Mouse (Mus musculus): ENCODE measurements around the gene Ptpn22. TPM values are rescaled to one million over a fixed set of nuclear protein-coding genes. Genes with fewer than 3 reads are reported as not detected.
A peak's percentile ranks its signal among the peaks of the same experiment; 100 is the strongest.

Gene Ptpn22
- polyA plus RNA-seq, 1 experiment, result 68.3 TPM

DNA sequence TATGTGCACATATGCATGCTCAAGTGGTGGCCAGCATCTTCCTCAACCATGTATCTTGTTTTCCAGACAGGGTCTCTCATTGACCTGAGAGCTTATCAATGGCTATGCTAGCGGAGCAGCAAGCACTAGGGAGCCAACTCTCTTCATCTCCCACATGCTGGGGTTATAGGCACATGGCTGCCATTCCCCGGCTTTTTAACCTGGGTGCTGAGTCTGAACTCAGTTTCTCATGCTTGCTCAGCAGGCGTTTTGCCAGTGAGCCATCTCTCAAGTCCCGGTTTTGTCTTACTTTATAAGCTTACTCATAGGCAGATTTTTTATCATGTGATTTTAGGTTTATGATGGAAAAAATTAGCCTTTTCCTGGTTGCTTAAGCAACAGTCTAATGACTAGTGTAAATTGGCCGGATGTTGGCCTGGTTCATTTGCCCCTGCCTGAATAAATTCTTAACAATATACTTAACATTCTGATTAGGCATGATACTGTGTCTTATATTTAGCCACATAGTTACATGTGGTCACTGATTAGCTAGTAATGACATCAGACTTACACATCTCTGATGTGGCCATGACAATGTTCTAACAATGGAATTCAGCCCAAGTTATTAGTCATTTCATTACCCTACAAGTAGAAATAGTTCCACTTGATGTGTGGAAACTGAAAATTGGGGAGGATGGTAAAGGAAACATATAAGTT lies 47.9 kb downstream of the Ptpn22 start:
- H3K36me3 ChIP-seq (ENCODE audit: control insufficient read depth, insufficient read depth, low read length), result peaks cover 65% of the 10 kb centered on the region
- DNase-seq, result no peak
- TF ChIP-seq CTCF (IDR thresholded peaks at IDR 0.05; ENCODE audit: borderline replicate concordance, control insufficient read depth, extremely low read depth, insufficient read depth, low read length, poor library complexity) (no peak), POLR2A (IDR thresholded peaks at IDR 0.05; ENCODE audit: control insufficient read depth, extremely low read depth, insufficient read depth, low read length, poor library complexity) (no peak)
- no peaks in the 10 kb centered on the region for H3K27me3 ChIP-seq (ENCODE audit: control insufficient read depth, insufficient read depth, low read length)
- H3K27ac ChIP-seq (ENCODE audit: control insufficient read depth, insufficient read depth, low read length), result no peak overlapping the region
- 94% methylated on average over 5 of the region's 5 CpGs for WGBS
- H3K4me1 ChIP-seq (replicated peaks; ENCODE audit: control insufficient read depth, insufficient read depth, low read length), result no peaks in the 10 kb centered on the region
- no peak overlapping the region for H3K4me3 ChIP-seq (ENCODE audit: control insufficient read depth, insufficient read depth, low read length)

DNA sequence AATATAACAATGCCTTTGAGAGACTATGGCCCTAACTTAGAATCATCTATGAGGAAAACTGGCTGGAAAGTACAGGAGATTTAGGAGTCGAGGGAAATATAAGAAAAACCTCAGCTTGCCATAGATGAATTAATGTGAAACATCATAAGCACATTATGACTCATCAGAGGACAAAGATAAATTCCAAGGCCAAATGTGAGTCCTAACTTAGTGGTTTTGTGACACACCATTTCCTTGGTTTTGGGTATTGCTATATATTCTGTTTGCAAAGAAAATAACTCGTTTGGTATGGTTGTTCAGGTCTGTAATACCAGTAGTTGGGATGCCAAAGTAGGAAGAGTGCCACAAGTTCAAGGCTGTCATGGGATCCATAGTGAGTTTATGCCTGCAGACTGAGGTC lies 49.2 kb downstream of the Ptpn22 start:
- WGBS, result 89% methylated on average over 2 of the region's 2 CpGs
- Histone ChIP-seq H3K4me1 (replicated peaks; ENCODE audit: control insufficient read depth, insufficient read depth, low read length) (no peaks in the 10 kb centered on the region), H3K36me3 (ENCODE audit: control insufficient read depth, insufficient read depth, low read length) (peaks cover 54% of the 10 kb centered on the region), H3K27ac (ENCODE audit: control insufficient read depth, insufficient read depth, low read length) (no peak overlapping the region), H3K4me3 (ENCODE audit: control insufficient read depth, insufficient read depth, low read length) (no peak overlapping the region), H3K27me3 (ENCODE audit: control insufficient read depth, insufficient read depth, low read length) (no peaks in the 10 kb centered on the region)
- DNase-seq, result no peak
- TF ChIP-seq CTCF (IDR thresholded peaks at IDR 0.05; ENCODE audit: borderline replicate concordance, control insufficient read depth, extremely low read depth, insufficient read depth, low read length, poor library complexity), result no peak
- TF ChIP-seq POLR2A (IDR thresholded peaks at IDR 0.05; ENCODE audit: control insufficient read depth, extremely low read depth, insufficient read depth, low read length, poor library complexity), result no peak

DNA sequence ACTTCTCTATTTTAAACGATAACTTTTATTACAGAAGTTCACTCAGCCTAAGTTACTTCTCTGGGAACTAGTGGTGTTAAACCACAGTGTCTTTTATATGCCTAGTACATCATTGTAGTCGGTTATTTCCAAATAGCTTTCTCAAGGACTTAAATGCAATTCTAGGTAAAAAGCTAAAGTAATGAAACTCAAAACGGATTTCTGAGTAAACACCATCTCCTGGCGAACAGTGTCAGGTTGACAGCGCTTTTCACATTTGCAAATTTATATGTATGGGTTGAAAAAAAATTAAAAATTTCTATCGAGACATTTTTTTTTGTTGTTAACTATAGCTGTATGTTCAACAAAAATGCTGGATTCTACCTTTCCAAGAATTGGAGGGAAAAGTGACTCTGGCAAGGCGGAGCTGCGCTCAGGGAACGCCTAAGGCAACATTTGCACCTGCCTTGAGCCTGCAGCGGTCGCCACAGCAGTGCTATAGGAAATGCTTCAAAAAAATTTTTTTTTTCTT lies 53.9 kb downstream of the Ptpn22 start:
- DNase-seq, result no peak
- peak overlapping the region; percentile 41 for H3K4me3 ChIP-seq (ENCODE audit: control insufficient read depth, insufficient read depth, low read length)
- no peaks in the 10 kb centered on the region for H3K4me1 ChIP-seq (replicated peaks; ENCODE audit: control insufficient read depth, insufficient read depth, low read length)
- H3K27ac ChIP-seq (ENCODE audit: control insufficient read depth, insufficient read depth, low read length), result peak overlapping the region; percentile 86
- no peaks in the 10 kb centered on the region for H3K27me3 ChIP-seq (ENCODE audit: control insufficient read depth, insufficient read depth, low read length)
- WGBS, result under 1% methylated on average over 11 of the region's 11 CpGs
- H3K36me3 ChIP-seq (ENCODE audit: control insufficient read depth, insufficient read depth, low read length), result peaks cover 20% of the 10 kb centered on the region
- TF ChIP-seq POLR2A (IDR thresholded peaks at IDR 0.05; ENCODE audit: control insufficient read depth, extremely low read depth, insufficient read depth, low read length, poor library complexity) (no peak), CTCF (IDR thresholded peaks at IDR 0.05; ENCODE audit: borderline replicate concordance, control insufficient read depth, extremely low read depth, insufficient read depth, low read length, poor library complexity) (no peak)

DNA sequence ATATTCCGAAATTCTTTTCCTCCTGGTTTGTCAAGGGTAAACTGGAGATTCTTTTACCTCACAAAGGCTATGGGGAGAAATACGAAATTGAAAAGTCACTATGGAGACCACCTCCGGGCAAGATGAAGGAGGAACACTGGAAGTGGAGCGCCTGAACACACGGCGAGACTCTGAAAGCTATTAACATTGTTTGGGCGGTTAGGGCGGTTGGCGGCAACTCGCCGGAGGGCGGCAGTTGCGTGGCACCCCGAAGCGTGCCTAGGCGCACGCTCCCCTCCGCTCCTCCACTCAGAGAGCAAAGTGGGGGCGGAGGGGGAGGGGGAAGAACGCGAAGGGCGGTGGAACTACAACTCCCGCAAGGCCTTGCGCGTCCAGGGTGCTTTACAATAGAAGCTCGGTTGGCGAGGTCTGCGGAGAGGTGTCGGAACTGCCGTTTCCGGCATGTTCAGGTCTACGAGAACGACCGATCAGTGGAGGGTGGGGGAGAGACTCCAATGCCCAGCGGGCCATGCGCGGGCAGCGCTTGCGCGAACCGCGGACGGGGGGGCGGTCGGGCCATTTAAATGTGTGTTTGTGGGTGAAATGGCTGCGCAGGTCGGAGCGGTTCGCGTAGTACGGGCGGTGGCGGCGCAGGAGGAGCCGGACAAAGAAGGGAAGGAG lies 54.5 kb downstream of the Ptpn22 start, which contains the start of gene Rsbn1:
Rsbn1 (plus strand) TSS at position 111 of the 660 bp plus-strand sequence.
- peak; percentile 95 for DNase-seq
- TF ChIP-seq CTCF (IDR thresholded peaks at IDR 0.05; ENCODE audit: borderline replicate concordance, control insufficient read depth, extremely low read depth, insufficient read depth, low read length, poor library complexity) (peak; percentile 72; the same call in 1 of the 2 replicates), POLR2A (IDR thresholded peaks at IDR 0.05; ENCODE audit: control insufficient read depth, extremely low read depth, insufficient read depth, low read length, poor library complexity) (peak; percentile 95)
- Histone ChIP-seq H3K36me3 (ENCODE audit: control insufficient read depth, insufficient read depth, low read length) (peaks cover 16% of the 10 kb centered on the region), H3K4me1 (replicated peaks; ENCODE audit: control insufficient read depth, insufficient read depth, low read length) (no peaks in the 10 kb centered on the region), H3K27ac (ENCODE audit: control insufficient read depth, insufficient read depth, low read length) (peak within 1 kb of the TSS; percentile 86), H3K27me3 (ENCODE audit: control insufficient read depth, insufficient read depth, low read length) (no peaks in the 10 kb centered on the region), H3K4me3 (ENCODE audit: control insufficient read depth, insufficient read depth, low read length) (peak within 1 kb of the TSS; percentile 95)
- WGBS, result under 1% methylated on average over 55 of the region's 55 CpGs

DNA sequence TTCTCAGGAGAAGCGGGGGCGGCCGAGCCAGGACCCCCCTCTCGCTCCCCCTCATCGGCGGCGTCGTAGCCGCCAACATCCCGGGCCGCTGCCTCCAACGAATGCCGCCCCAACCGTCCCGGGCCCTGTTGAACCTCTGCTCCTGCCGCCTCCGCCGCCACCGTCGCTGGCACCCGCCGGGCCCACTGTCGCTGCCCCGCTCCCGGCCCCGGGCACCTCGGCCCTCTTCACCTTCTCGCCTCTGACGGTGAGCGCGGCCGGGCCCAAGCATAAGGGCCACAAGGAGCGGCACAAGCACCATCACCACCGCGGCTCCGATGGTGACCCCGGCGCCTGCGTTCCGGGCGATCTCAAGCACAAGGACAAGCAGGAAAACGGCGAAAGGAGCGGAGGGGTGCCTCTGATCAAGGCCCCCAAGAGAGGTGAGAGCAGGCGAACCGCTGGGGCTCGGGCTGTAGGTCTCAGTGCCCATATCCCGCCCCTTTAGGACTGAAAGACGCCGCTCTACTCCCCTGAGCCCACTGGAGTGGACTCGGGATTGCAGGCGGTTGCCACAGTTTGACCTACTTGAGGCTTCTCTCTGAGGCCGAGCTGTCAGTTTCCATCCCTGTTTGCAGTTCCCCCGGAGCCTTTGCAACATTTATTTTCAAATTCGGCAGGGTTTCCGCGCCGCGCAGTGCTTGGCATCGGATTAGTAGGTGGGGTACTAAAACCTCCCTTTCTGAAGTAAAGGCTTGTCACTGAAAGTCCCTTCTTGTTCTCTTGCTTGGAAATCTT lies 55.3 kb downstream of the Ptpn22 start:
- TF ChIP-seq CTCF (IDR thresholded peaks at IDR 0.05; ENCODE audit: borderline replicate concordance, control insufficient read depth, extremely low read depth, insufficient read depth, low read length, poor library complexity) (peak; percentile 32; the same call in 1 of the 2 replicates), POLR2A (IDR thresholded peaks at IDR 0.05; ENCODE audit: control insufficient read depth, extremely low read depth, insufficient read depth, low read length, poor library complexity) (no peak)
- Histone ChIP-seq H3K4me1 (replicated peaks; ENCODE audit: control insufficient read depth, insufficient read depth, low read length) (no peaks in the 10 kb centered on the region), H3K4me3 (ENCODE audit: control insufficient read depth, insufficient read depth, low read length) (peak overlapping the region; percentile 95), H3K36me3 (ENCODE audit: control insufficient read depth, insufficient read depth, low read length) (peaks cover 11% of the 10 kb centered on the region), H3K27ac (ENCODE audit: control insufficient read depth, insufficient read depth, low read length) (peak overlapping the region; percentile 62), H3K27me3 (ENCODE audit: control insufficient read depth, insufficient read depth, low read length) (no peaks in the 10 kb centered on the region)
- under 1% methylated on average over 58 of the region's 60 CpGs for WGBS
- peak; percentile 47 for DNase-seq

DNA sequence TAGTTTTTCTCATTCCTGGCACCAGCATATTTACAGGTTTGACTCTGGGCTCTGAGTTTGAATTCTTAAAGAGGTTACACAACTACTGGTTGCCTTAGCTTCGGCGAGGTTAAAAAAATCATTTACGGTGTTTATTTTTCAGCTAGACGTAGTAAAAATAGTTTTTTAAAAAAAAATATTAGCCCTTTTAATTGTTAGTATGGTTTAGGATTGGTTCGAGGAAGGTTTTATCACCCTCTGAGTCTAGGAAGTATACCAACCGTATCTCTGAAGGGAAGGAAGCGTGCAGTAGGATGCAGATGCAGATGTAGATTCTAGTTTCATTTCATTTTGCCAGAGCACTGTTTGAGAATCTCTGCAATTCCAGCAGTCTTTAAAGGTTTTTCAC lies 55.9 kb downstream of the Ptpn22 start:
- WGBS, result under 1% methylated on average over 7 of the region's 7 CpGs

More for the DNA sequence above, 55.9 kb downstream of the Ptpn22 start:
- Histone ChIP-seq H3K36me3 (ENCODE audit: control insufficient read depth, insufficient read depth, low read length) (peaks cover 6% of the 10 kb centered on the region), H3K27ac (ENCODE audit: control insufficient read depth, insufficient read depth, low read length) (peak overlapping the region; percentile 62), H3K4me1 (replicated peaks; ENCODE audit: control insufficient read depth, insufficient read depth, low read length) (no peaks in the 10 kb centered on the region), H3K27me3 (ENCODE audit: control insufficient read depth, insufficient read depth, low read length) (no peaks in the 10 kb centered on the region), H3K4me3 (ENCODE audit: control insufficient read depth, insufficient read depth, low read length) (peak overlapping the region; percentile 95)
- TF ChIP-seq POLR2A (IDR thresholded peaks at IDR 0.05; ENCODE audit: control insufficient read depth, extremely low read depth, insufficient read depth, low read length, poor library complexity) (no peak), CTCF (IDR thresholded peaks at IDR 0.05; ENCODE audit: borderline replicate concordance, control insufficient read depth, extremely low read depth, insufficient read depth, low read length, poor library complexity) (no peak)
- no peak for DNase-seq

Measured in thymus, adult 2 months (tissue).